Mouse (Mus musculus) heart, embryonic 10.5 days (tissue): Measurements from ENCODE around the gene Ldlr. TPM values are rescaled to one million over a fixed set of nuclear protein-coding genes. Genes with fewer than 3 reads are reported as not detected.
"Not testable (repeated sequence)": the region's sequence is repeated elsewhere in the genome, so short reads cannot be mapped to it uniquely, and the experiment has no call there.

Source experiments
- DNase-seq: peaks from one replicate; pipeline ENCODE4 v3.0.0-alpha.2; 2017; ENCODE audit warnings: low spot score
- H3K27ac ChIP-seq: fragments of 300-500 bp; sonication (generic); 2 replicates; pipeline ENCODE4 v1.5.1; 2016; ENCODE audit warnings: mild to moderate bottlenecking
- H3K27me3 ChIP-seq: fragments of 300-500 bp; sonication (generic); 2 replicates; pipeline ENCODE4 v1.6.1; 2016; ENCODE audit warnings: mild to moderate bottlenecking; ENCODE audit not compliant: poor library complexity, insufficient read depth, severe bottlenecking
- H3K36me3 ChIP-seq: fragments of 300-500 bp; sonication (generic); 2 replicates; pipeline ENCODE4 v1.6.1; 2016; ENCODE audit warnings: mild to moderate bottlenecking, moderate library complexity
- H3K4me1 ChIP-seq: fragments of 300-500 bp; sonication (generic); 2 replicates; pipeline ENCODE4 v1.6.1; 2016; ENCODE audit warnings: mild to moderate bottlenecking
- H3K4me3 ChIP-seq: fragments of 300-500 bp; sonication (generic); 2 replicates; pipeline ENCODE4 v1.5.1; 2016; ENCODE audit warnings: mild to moderate bottlenecking, moderate library complexity
- H3K9me3 ChIP-seq: fragments of 300-500 bp; sonication (generic); 2 replicates; pipeline ENCODE4 v1.6.1; 2016; ENCODE audit warnings: mild to moderate bottlenecking, moderate library complexity
- WGBS: fragments of 180-500 bp; shearing (Covaris S2); methylation state at CpG from one replicate; pipeline ENCODE4 v1.1.7; 2016; 5-methylcytosine and 5-hydroxymethylcytosine counted together
- polyA plus RNA-seq: library from polyadenylated mRNA; unstranded; fragments of >200 nt; fragmentation: Nextera tagmentation; extraction: Ambion mirVana; gene quantifications from 2 replicates; pipeline ENCODE4 v1.2.1, GENCODE M21; 2016

Ldlr gene
- polyA plus RNA-seq: 36.6 and 42.9 TPM in 2 replicates

DNA sequence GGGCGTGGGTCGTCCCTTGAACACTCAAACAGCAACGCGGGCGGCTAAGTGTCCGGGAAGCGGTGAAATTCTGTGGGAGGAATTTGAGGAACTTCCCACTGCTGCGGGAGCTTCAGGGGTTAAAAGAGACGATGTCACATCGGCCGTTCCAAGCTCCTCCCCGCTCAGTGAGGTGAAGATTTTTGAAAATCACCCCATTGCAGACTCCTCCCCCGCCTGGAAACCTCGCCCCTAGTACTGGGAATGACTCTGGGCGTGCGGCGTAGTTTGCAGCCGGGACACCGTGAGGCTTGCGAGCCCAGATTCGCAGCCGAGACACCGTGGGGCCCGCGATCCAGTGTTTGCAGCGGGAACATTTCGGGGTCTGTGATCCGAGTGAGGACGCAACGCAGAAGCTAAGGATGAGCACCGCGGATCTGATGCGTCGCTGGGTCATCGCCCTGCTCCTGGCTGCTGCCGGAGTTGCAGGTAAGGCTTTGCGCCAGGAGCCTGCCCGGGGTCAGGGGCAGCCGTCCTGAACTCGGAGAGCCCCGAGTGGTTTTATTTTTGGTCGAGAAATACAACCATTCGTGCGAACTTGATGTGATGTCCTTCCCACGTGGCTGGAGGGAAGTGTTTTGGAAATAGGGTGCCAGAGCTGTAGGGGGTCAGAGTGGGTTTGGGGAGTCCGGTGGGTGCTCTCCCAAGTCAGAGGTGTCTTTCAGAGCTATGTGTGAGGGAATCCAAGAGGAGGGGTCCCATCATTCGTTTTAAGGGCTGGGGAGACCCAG lies at the start of gene Ldlr:
TSS of gene Ldlr (plus strand) at position 107 of the 770 bp plus-strand sequence.
- Histone ChIP-seq H3K4me3 (peak within 1 kb of the TSS; percentile 77), H3K9me3 (no peaks in the 10 kb centered on the region), H3K27me3 (no peaks in the 10 kb centered on the region), H3K36me3 (peaks cover 27% of the 10 kb centered on the region), H3K4me1 (peaks cover 47% of the 10 kb centered on the region), H3K27ac (peak within 1 kb of the TSS; percentile 94)
- peak; percentile 96 for DNase-seq
- under 1% methylated on average over 47 of the region's 47 CpGs for whole genome bisulfite sequencing

DNA sequence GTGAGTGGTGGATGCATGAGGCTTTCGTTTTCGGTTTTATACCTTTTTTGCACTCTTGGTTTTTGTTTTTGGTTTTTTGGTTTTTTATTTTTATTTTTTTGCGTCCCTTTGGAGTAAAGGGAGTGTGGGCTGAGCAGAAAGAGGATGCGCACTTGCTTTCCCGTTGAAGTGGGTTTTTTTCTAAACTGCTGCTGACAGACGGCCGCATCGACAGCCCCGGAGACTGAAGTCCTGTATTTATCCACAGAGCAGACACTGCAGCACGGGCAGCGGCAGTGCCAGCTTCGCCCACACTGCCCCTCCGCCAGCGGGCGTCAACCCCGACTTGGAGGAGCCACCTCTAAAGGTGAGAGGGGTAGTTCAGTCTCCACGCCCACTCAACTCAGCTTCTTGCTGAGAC lies 45.6 kb upstream of the Ldlr start:
- Histone ChIP-seq H3K27me3 (no peaks in the 10 kb centered on the region), H3K36me3 (peaks cover 97% of the 10 kb centered on the region), H3K9me3 (no peaks in the 10 kb centered on the region), H3K27ac (no peak overlapping the region), H3K4me3 (no peak overlapping the region), H3K4me1 (no peaks in the 10 kb centered on the region)
- DNase-seq: no peak
- WGBS: 96% methylated on average over 17 of the region's 17 CpGs

DNA sequence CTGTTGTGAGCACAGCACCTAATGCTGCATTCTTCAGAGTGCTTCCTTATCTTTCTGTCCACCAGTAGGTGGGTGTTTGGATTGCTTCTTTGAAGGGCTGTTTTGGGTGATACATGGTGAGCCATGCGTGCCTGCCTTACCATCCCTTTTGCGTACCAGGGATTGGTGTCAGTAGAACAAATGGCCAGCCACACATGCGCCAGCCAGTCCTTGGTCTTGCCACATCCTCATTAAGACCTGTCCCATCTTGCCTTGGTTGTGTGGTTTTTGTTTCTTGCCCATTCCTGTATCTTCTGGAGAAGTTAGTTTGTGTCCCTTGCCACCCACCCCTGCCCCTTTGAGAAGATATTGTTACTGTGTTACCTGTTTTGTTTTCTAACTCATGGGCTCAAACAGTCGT lies 42.8 kb upstream of the Ldlr start:
- WGBS: 89% methylated on average over 4 of the region's 4 CpGs
- H3K9me3 ChIP-seq: no peaks in the 10 kb centered on the region

DNA sequence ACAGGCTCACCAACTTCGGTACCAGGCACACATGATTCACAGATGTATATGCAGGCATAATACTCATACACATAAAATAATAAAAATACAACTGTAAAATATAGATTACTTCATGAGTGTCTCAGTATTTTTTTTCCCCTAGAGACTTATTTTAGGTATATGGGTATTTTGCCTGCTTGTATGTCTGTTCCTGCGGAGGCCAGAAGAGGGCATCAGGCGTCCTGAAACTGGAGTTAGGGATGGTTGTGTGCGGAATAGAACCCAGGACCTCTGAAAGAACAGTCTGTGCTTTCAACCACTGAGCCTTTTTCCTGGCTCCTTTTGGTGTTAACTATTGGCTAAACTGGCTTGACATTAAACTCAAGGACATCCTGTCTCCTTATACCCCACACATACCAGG lies 40.5 kb upstream of the Ldlr start:
- Histone ChIP-seq H3K27me3 (no peaks in the 10 kb centered on the region), H3K4me1 (peaks cover under 1% of the 10 kb centered on the region; the same call in 1 of the 2 replicates), H3K4me3 (no peak overlapping the region), H3K36me3 (peaks cover 97% of the 10 kb centered on the region), H3K9me3 (no peaks in the 10 kb centered on the region), H3K27ac (no peak overlapping the region)
- DNase-seq: no peak
- WGBS: 86% methylated on average over 4 of the region's 4 CpGs

More for the DNA sequence above, 42.8 kb upstream of the Ldlr start:
- Histone ChIP-seq H3K4me3 (no peak overlapping the region), H3K36me3 (peaks cover 97% of the 10 kb centered on the region), H3K27me3 (no peaks in the 10 kb centered on the region), H3K4me1 (no peaks in the 10 kb centered on the region), H3K27ac (no peak overlapping the region)
- DNase-seq: no peak

DNA sequence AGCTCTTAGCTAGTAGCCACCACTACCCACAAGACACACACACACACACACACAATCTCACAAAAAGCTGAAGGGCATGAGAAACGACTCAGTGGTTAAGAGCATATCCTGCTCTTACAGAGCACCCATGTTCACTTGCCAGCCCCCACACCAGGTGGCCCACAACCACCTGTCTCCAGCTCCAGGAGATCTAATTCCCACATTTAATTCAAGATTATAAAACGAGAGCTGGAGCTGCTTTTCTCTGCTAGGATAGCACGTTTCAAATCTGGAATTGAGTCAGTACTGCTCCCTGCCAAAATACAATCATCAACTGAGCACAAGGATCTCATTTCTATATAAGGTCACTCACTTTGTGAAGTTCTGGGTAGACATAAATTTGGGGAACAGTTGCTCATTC lies 39.4 kb upstream of the Ldlr start:
- Histone ChIP-seq H3K4me3 (no peak overlapping the region), H3K27me3 (no peaks in the 10 kb centered on the region), H3K27ac (no peak overlapping the region), H3K9me3 (no peaks in the 10 kb centered on the region), H3K36me3 (peaks cover 97% of the 10 kb centered on the region), H3K4me1 (peaks cover 11% of the 10 kb centered on the region; the same call in 1 of the 2 replicates)
- 75% methylated on average over 3 of the region's 3 CpGs for WGBS
- DNase-seq: no peak

GRCm38 (mm10) chr9:21688554-21688953 lies 34.7 kb upstream of the Ldlr start:
- peaks cover 94% of the 10 kb centered on the region for H3K36me3 ChIP-seq
- H3K9me3 ChIP-seq: no peaks in the 10 kb centered on the region
- H3K27ac ChIP-seq: no peak overlapping the region
- H3K4me3 ChIP-seq: no peak overlapping the region
- WGBS: 61% methylated on average over 7 of the region's 7 CpGs
- peaks cover 11% of the 10 kb centered on the region; the same call in 1 of the 2 replicates for H3K4me1 ChIP-seq
- H3K27me3 ChIP-seq: no peaks in the 10 kb centered on the region
- DNase-seq: no peak

- peak overlapping the region; percentile 56; the same call in 1 of the 2 replicates for H3K27ac ChIP-seq
- no peaks in the 10 kb centered on the region for H3K9me3 ChIP-seq
- no peaks in the 10 kb centered on the region for H3K27me3 ChIP-seq
- H3K36me3 ChIP-seq: peaks cover 94% of the 10 kb centered on the region
- DNase-seq: no peak
- H3K4me1 ChIP-seq: peaks cover 11% of the 10 kb centered on the region; the same call in 1 of the 2 replicates
- WGBS: 83% methylated on average over 3 of the region's 3 CpGs
- no peak overlapping the region for H3K4me3 ChIP-seq
Measured at GRCm38 (mm10) chr9:21690031-21690430, 33.3 kb upstream of the Ldlr start.

- H3K4me1 ChIP-seq: peaks cover 11% of the 10 kb centered on the region; the same call in 1 of the 2 replicates
- DNase-seq: no peak
- 33% methylated on average over 2 of the region's 2 CpGs for WGBS
- no peak overlapping the region for H3K4me3 ChIP-seq
- H3K9me3 ChIP-seq: no peaks in the 10 kb centered on the region
- H3K27ac ChIP-seq: no peak overlapping the region
- no peaks in the 10 kb centered on the region for H3K27me3 ChIP-seq
- H3K36me3 ChIP-seq: peaks cover 94% of the 10 kb centered on the region
Measured at GRCm38 (mm10) chr9:21691862-21692261, 31.4 kb upstream of the Ldlr start.

DNA sequence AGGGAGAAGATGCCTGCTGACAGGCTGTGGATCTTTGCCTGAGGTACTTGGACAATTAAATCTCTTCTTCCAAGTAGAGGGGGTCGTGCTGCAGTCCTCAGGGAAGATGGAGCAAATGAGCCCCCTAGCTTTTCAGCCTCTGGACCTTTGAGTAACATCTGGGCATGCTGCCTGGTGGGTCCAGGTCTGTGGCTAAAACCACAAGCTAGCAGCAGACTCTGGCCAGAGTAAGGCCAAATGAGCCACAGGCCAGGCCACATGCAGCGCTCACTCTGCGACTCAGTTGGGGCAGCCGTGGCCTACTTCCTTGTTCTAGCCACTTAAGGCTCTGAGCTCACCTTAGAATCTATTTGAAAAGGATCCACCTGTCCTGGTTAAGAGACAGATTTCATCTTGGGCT lies 30.8 kb upstream of the Ldlr start:
- no peak for DNase-seq
- Histone ChIP-seq H3K4me3 (no peak overlapping the region), H3K9me3 (no peaks in the 10 kb centered on the region), H3K4me1 (peaks cover 11% of the 10 kb centered on the region; the same call in 1 of the 2 replicates), H3K27me3 (no peaks in the 10 kb centered on the region), H3K27ac (no peak overlapping the region), H3K36me3 (peaks cover 94% of the 10 kb centered on the region)
- 96% methylated on average over 4 of the region's 4 CpGs for WGBS

DNA sequence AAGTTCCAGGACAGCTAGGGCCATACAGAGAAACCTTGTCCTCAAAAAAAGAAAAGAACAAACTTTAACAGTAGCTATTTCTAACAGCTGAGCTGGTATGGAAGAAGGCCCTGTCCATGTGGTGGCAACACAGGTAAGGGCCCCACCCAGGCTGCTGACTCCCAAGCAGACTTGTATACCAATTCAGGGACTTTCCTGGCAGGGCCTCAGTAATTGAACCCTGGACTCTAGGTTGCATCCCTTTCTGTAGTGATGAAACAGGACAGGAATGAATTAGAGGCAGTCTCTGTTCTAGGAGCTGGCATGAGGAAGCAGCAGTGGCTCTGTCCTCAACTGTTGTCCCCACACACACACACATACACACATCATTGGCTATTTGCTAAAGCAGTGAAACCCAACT lies 29.2 kb upstream of the Ldlr start:
- DNase-seq: no peak
- Histone ChIP-seq H3K9me3 (no peaks in the 10 kb centered on the region), H3K27ac (no peak overlapping the region), H3K4me1 (no peaks in the 10 kb centered on the region; the same call in 1 of the 2 replicates), H3K27me3 (no peaks in the 10 kb centered on the region), H3K36me3 (peaks cover 91% of the 10 kb centered on the region), H3K4me3 (no peak overlapping the region)

- H3K27ac ChIP-seq: no peak overlapping the region
- 91% methylated on average over 5 of the region's 5 CpGs for WGBS
- H3K4me1 ChIP-seq: no peaks in the 10 kb centered on the region
- no peak overlapping the region for H3K4me3 ChIP-seq
- no peak for DNase-seq
- H3K36me3 ChIP-seq: peaks cover 93% of the 10 kb centered on the region
- no peaks in the 10 kb centered on the region for H3K9me3 ChIP-seq
- H3K27me3 ChIP-seq: no peaks in the 10 kb centered on the region
Measured at GRCm38 (mm10) chr9:21695229-21695792, 28.0 kb upstream of the Ldlr start.

DNA sequence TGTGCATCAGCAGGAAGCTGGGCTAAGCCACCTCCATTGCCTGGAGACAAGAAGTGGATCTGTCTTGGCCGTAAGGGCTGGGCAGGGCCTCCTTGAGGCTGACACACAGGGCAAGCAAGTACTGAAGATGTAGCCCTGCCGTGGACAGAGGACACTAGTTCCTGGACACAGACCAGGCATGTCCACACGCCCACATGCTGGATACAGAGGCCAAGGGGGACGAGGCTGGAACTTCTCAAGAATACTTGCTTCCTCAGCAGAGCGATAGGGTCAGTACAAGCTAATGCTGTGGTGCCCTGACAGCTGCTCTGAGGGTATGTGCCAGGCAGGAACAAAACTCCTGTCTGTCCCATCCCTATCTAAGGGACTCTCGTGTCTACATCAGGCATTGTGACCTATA lies 26.2 kb upstream of the Ldlr start:
- Histone ChIP-seq H3K4me1 (no peaks in the 10 kb centered on the region), H3K27ac (no peak overlapping the region), H3K4me3 (no peak overlapping the region), H3K27me3 (no peaks in the 10 kb centered on the region), H3K9me3 (no peaks in the 10 kb centered on the region), H3K36me3 (peaks cover 97% of the 10 kb centered on the region)
- WGBS: 84% methylated on average over 6 of the region's 6 CpGs
- no peak for DNase-seq

DNA sequence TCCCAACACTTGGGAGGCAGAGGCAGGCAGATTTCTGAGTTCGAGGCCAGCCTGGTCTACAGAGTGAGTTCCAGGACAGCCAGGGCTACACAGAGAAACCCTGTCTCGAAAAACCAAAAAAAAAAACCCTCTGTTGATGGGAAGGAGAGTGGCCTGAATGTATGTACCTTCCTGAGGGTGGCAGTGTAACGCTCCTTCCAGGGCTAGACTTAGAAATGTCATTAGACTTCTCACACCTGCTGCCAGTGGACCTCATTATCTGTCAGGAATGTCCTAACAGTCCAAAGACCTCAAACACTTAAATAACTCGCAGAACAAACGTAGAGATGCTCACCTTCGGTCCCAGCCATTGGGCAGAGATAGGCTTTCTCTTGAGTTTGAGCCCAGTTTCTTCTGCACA lies 24.0 kb upstream of the Ldlr start:
- H3K4me1 ChIP-seq, DNase-seq, H3K27ac ChIP-seq, H3K4me3 ChIP-seq, H3K27me3 ChIP-seq, H3K9me3 ChIP-seq: not testable (repeated sequence)
- WGBS: 78% methylated on average over 6 of the region's 6 CpGs
- peaks cover 97% of the 10 kb centered on the region for H3K36me3 ChIP-seq
